Mouse (Mus musculus) thymus, postnatal 25 days (tissue): ENCODE data around the gene Aire.
A peak's percentile ranks its signal among the peaks of the same experiment; 100 is the strongest.

Experiments used
- DNase-seq: peaks from one replicate; pipeline ENCODE4 v3.0.0; 2022

The Aire gene

GRCm38 (mm10) chr10:78043406-78043836 is at the start of gene Aire:
TSS of gene Aire (minus strand) at chr10:78043610.
- DNase-seq: peak; percentile 86

- DNase-seq: no peak
Observed at GRCm38 (mm10) chr10:78092725-78093029, 49.3 kb upstream of the Aire start.

GRCm38 (mm10) chr10:78091865-78092724 is 48.7 kb upstream of the Aire start:
- DNase-seq: no peak

- no peak for DNase-seq
Observed at GRCm38 (mm10) chr10:78090706-78091491, 47.5 kb upstream of the Aire start.

GRCm38 (mm10) chr10:78090246-78090645 is 46.8 kb upstream of the Aire start:
- no peak for DNase-seq

GRCm38 (mm10) chr10:78087101-78087511 is 43.7 kb upstream of the Aire start:
- DNase-seq: peak; percentile 36

- peak; percentile 22 for DNase-seq
Observed at GRCm38 (mm10) chr10:78086444-78087061, 43.1 kb upstream of the Aire start.

GRCm38 (mm10) chr10:78085711-78086110 is 42.3 kb upstream of the Aire start:
- no peak for DNase-seq

- no peak for DNase-seq
Observed at GRCm38 (mm10) chr10:78084073-78084472, 40.7 kb upstream of the Aire start.

- no peak for DNase-seq
Observed at GRCm38 (mm10) chr10:78079955-78080591, 36.7 kb upstream of the Aire start.

GRCm38 (mm10) chr10:78078276-78078675 is 34.9 kb upstream of the Aire start:
- peak; percentile 18 for DNase-seq

GRCm38 (mm10) chr10:78077862-78078261 is 34.5 kb upstream of the Aire start:
- DNase-seq: no peak

- peak; percentile 47 for DNase-seq
Observed at GRCm38 (mm10) chr10:78074977-78075376, 31.6 kb upstream of the Aire start.

- no peak for DNase-seq
Observed at GRCm38 (mm10) chr10:78074151-78074550, 30.7 kb upstream of the Aire start.

- DNase-seq: peak; percentile 68
Observed at GRCm38 (mm10) chr10:78069101-78070011, 25.9 kb upstream of the Aire start, which contains the start of gene Icosl. TSS of gene Icosl (plus strand) at chr10:78069302.

- DNase-seq: no peak
Observed at GRCm38 (mm10) chr10:78068541-78068940, 25.1 kb upstream of the Aire start.

- peak; percentile 29 for DNase-seq
Observed at GRCm38 (mm10) chr10:78067226-78067625, 23.8 kb upstream of the Aire start.

GRCm38 (mm10) chr10:78063122-78063521 is 19.7 kb upstream of the Aire start:
- no peak for DNase-seq

- no peak for DNase-seq
Observed at GRCm38 (mm10) chr10:78057056-78057455, 13.6 kb upstream of the Aire start.

GRCm38 (mm10) chr10:78054633-78055565 is 11.5 kb upstream of the Aire start:
- DNase-seq: no peak
